Mouse (Mus musculus): ENCODE measurements at regions not wholly inside any gene's neighbourhood (a gene's known extent, or its start where the extent isn't known, plus 50 kb on each side); places are given as distances from the start of the nearest gene placed in this dataset. TPM values are rescaled to one million over a fixed set of nuclear protein-coding genes. Genes with fewer than 3 reads are reported as not detected.

- intact Hi-C loops (cut with DNase I) = no loop called here
- no peak for DNase-seq (ENCODE audit: low spot score)
Observed at GRCm38 (mm10) chr13:70967781-70968180, 126.2 kb upstream of the Adamts16 start.

GRCm38 (mm10) chr13:70963384-70963783, 121.8 kb upstream of the Adamts16 start:
- intact Hi-C loops (cut with DNase I) = loop anchor here (2.0 kb wide), 1 partner anchor 37 kb away; no protein-coding TSS in a partner anchor
- DNase-seq (ENCODE audit: low spot score) = no peak

GRCm38 (mm10) chr13:70934309-70935037, 92.9 kb upstream of the Adamts16 start:
- intact Hi-C loops (cut with DNase I) = no loop called here
- DNase-seq (ENCODE audit: low spot score) = no peak

- intact Hi-C loops (cut with DNase I) = no loop called here
- DNase-seq (ENCODE audit: low spot score) = no peak
Observed at GRCm38 (mm10) chr13:70913834-70914233, 72.2 kb upstream of the Adamts16 start.

- intact Hi-C loops (cut with DNase I) = no loop called here
- no peak for DNase-seq (ENCODE audit: low spot score)
Observed at GRCm38 (mm10) chr13:70910934-70911333, 69.3 kb upstream of the Adamts16 start.

- DNase-seq (ENCODE audit: low spot score) = no peak
- intact Hi-C loops (cut with DNase I) = no loop called here
Observed at GRCm38 (mm10) chr13:70904834-70905233, 63.2 kb upstream of the Adamts16 start.

- DNase-seq (ENCODE audit: low spot score) = no peak
- intact Hi-C loops (cut with DNase I) = no loop called here
Observed at GRCm38 (mm10) chr13:70903831-70904230, 62.2 kb upstream of the Adamts16 start.

- DNase-seq (ENCODE audit: low spot score) = no peak
- intact Hi-C loops (cut with DNase I) = no loop called here
Observed at GRCm38 (mm10) chr13:70903150-70903549, 61.5 kb upstream of the Adamts16 start.

- no peak for DNase-seq (ENCODE audit: low spot score)
- intact Hi-C loops (cut with DNase I) = no loop called here
Observed at GRCm38 (mm10) chr13:70902727-70903126, 61.1 kb upstream of the Adamts16 start.

- intact Hi-C loops (cut with DNase I) = no loop called here
- DNase-seq (ENCODE audit: low spot score) = no peak
Observed at GRCm38 (mm10) chr13:70891634-70892033, 50.0 kb upstream of the Adamts16 start.

Small RNAs in the stretch of these regions (microRNA-seq; reads per million reads assigned to microRNA genes)
- gene Mir466f-4 = not detected
